ENCODE assay signal across 22 mouse cellular contexts in the genomic region with DNA sequence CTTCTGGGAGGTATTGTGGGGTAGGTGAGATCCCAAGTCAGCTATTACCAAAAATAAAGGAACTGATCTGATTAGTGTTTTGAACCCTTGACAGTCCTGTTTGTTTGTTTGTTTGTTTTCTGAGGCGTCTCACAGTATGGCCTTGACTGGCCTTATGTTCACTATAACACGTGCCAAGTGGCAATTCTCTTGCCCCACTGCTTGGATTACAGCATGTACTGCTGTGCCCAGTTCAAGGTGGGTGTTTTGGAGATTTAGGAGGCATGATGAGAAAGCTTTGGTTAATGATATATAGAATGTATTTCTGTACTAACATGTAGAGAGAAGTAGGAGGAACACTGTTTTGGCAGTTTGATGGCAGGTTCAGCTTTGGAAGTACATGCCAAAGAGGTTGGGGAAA. TPM values are rescaled to one million over a fixed set of nuclear protein-coding genes. Genes with fewer than 3 reads are reported as not detected.
DNase-seq lines count a peak whose midpoint lies in the region; ATAC-seq lines count a peak whose summit lies in the region.
"Had no signal": no experiment of that assay in that cellular context is flagged by ENCODE, and none has a peak within 500 bp of the region (broad histone marks: within the 10 kb centered on the region; RNA-seq: fewer than 3 reads in every experiment).

No protein-coding gene starts in this region.

- peak; percentile 23 to 48 for DNase-seq in cerebellum, postnatal 14 days
- no peak for DNase-seq in cerebellum, adult 9-11 months
- DNase-seq in gonadal fat pad, adult 2 months (ENCODE audit: low read depth), result peak; percentile 14
- DNase-seq in heart, postnatal 36 days, result no peak
- no peak for DNase-seq in layer of hippocampus, postnatal 25 days (ENCODE audit: extremely low spot score in 1 of 2, low spot score in 1 of 2)
- DNase-seq: adrenal gland, postnatal 25 days; gastrocnemius, postnatal 14 days; heart, adult 18-20 months; kidney, adult 8-10 months; kidney, postnatal 4 days; layer of hippocampus, postnatal 36 days; left cerebral cortex, postnatal 4 days; lung, adult 18-20 months; retina, postnatal 1 day; right cerebral cortex, postnatal 14 days; thymus, postnatal 14 days had no signal

- ATAC-seq in erythroblast, adult 5-6 weeks (replicated peaks; ENCODE audit: low FRiP score, poor library complexity, severe bottlenecking), result 0 out of 2 replicates have a peak, but pooled peaks have one; percentile 31
- 0 out of 2 replicates have a peak, but pooled peaks have one; percentile 3 for ATAC-seq in megakaryocyte progenitor cell, adult 5-6 weeks (replicated peaks; ENCODE audit: poor library complexity)
- ATAC-seq: CD4-positive, CD25-positive, alpha-beta regulatory T cell, adult 4 months; forebrain, embryonic 16.5 days; lung, postnatal 0 days; midbrain, embryonic 15.5 days had no signal

- intact Hi-C loops in heart, postnatal 36 days (cut with DNase I), result no loop called here

RNA-seq across cellular contexts. Expression of a gene that starts 28.0 kb away (rescaled TPM):
- total RNA-seq in erythroblast, adult 5-6 weeks (2015; ENCODE audit: low replicate concordance), result 800 and 869 TPM in 2 replicates
- 1,037 and 1,102 TPM in 2 replicates for total RNA-seq in erythroblast, adult 5-6 weeks (2017; ENCODE audit: low replicate concordance)
- polyA plus RNA-seq in gonadal fat pad, adult 2 months (2012; rRNA removed), result 63.1 and 68.4 TPM in 2 replicates
- total RNA-seq in megakaryocyte progenitor cell, adult 5-6 weeks (2015), result 101 and 140 TPM in 2 replicates
- 97.1 and 131 TPM in 2 replicates for total RNA-seq in megakaryocyte progenitor cell, adult 5-6 weeks (2017)
- 100 to 1,000 TPM; 113 to 122 TPM for total RNA-seq in heart, postnatal 36 days (2021)
- total RNA-seq in layer of hippocampus, postnatal 25 days (2021), result 100 to 1,000 TPM; 145 to 155 TPM

Comparison
In these comparisons a context has a peak if more than half of its experiments do, and no peak if none do; other contexts are left out.
1. DNase-seq: peak in cerebellum, postnatal 14 days (2 of 2) and gonadal fat pad, adult 2 months (single experiment); none in cerebellum, adult 9-11 months (single experiment), heart, postnatal 36 days (0 of 2) and layer of hippocampus, postnatal 25 days (0 of 2).
2. RNA of a gene that starts 28.0 kb away (total RNA-seq): 800 to 1,102 TPM in erythroblast, adult 5-6 weeks; 145 to 155 TPM in layer of hippocampus, postnatal 25 days, 97.1 to 140 TPM in megakaryocyte progenitor cell, adult 5-6 weeks and 113 to 122 TPM in heart, postnatal 36 days; every median in the first group is over 4 times any median in the second.